Mouse (Mus musculus) liver, adult 2 months (tissue): Measurements from ENCODE around the gene Th.

Experiments used
- CTCF ChIP-seq: fragments of 200-500 bp; IDR thresholded peaks from 2 replicates; pipeline ENCODE4 v1.5.1; 2011; ENCODE audit warnings: low read depth, low read length, control low read depth
- POLR2A ChIP-seq: fragments of 200-500 bp; IDR thresholded peaks from 2 replicates; pipeline ENCODE4 v1.6.1; 2011; ENCODE audit warnings: low read length, control low read depth; ENCODE audit not compliant: insufficient read depth; ENCODE audit errors: extremely low read depth

GRCm38 (mm10) chr7:142929516-142929915 is 1.4 kb downstream of the Th start:
- TF ChIP-seq CTCF (no peak), POLR2A (no peak)
